Mouse (Mus musculus): ENCODE measurements around the gene Kctd15. TPM values are rescaled to one million over a fixed set of nuclear protein-coding genes. Genes with fewer than 3 reads are reported as not detected.

Gene Kctd15
- polyA plus RNA-seq, 1 experiment from 2014 or later, result 19.2 TPM

Other genes starting within 250 kb of the Kctd15 start
- 2.4 and 3.8 TPM in 2 replicates for gene Chst8, start 156.0 kb upstream of the Kctd15 start, polyA plus RNA-seq (2015; fragmentation: Nextera tagmentation; extraction: Ambion mirVana)

Data from stomach, embryonic 15.5 days (tissue).